Mouse (Mus musculus) lung, adult 2 months (tissue): ENCODE measurements around the gene Cd248. TPM values are rescaled to one million over a fixed set of nuclear protein-coding genes. Genes with fewer than 3 reads are reported as not detected.
A peak's percentile ranks its signal among the peaks of the same experiment; 100 is the strongest.

ENCODE experiments used
- DNase-seq: peaks from one replicate; pipeline ENCODE4 v3.0.0; 2022
- H3K4me1 ChIP-seq: fragments of 200-500 bp; 2 replicates; pipeline ENCODE4 v1.6.1; 2011; ENCODE audit warnings: low read length; ENCODE audit not compliant: control insufficient read depth, insufficient read depth
- H3K4me3 ChIP-seq: fragments of 200-500 bp; replicated peaks from 2 replicates; pipeline ENCODE3; 2011; ENCODE audit warnings: low read depth, mild to moderate bottlenecking, control low read depth, low read length; ENCODE audit errors: extremely low read depth
- CTCF ChIP-seq: fragments of 200-500 bp; IDR thresholded peaks from 2 replicates; pipeline ENCODE4 v1.5.1; 2011; ENCODE audit warnings: mild to moderate bottlenecking, low read length, control low read depth; ENCODE audit not compliant: insufficient read depth
- POLR2A ChIP-seq: fragments of 200-500 bp; IDR thresholded peaks from 2 replicates; pipeline ENCODE4 v1.6.1; 2011; ENCODE audit warnings: low read depth, mild to moderate bottlenecking, control low read depth, low read length, borderline replicate concordance; ENCODE audit errors: extremely low read depth
- WGBS: fragments of 180-500 bp; shearing (Covaris S2); methylation state at CpG from one replicate; pipeline ENCODE4 v1.1.7; 2018; 5-methylcytosine and 5-hydroxymethylcytosine counted together
- polyA plus RNA-seq: library from polyadenylated mRNA; depleted of rRNA; stranded (reverse); fragments of >200 nt; gene quantifications from 2 replicates; pipeline ENCODE4 v1.2.3, GENCODE M21; 2012; rRNA removed

The Cd248 gene
- polyA plus RNA-seq, 1 experiment = 22.6 TPM

GRCm38 (mm10) chr19:5118384-5118698, 50.5 kb downstream of the Cd248 start, which contains the start of gene Klc2:
TSS of gene Klc2 (minus strand) at chr19:5118560.
- WGBS = 2% methylated on average over 18 of the region's 18 CpGs
- no peak for DNase-seq
- TF ChIP-seq CTCF = no peak
- no peak for TF ChIP-seq POLR2A
- peaks cover 3% of the 10 kb centered on the region; the same call in 1 of the 2 replicates for H3K4me1 ChIP-seq
- peak within 1 kb of the TSS; percentile 79 for H3K4me3 ChIP-seq

Other genes with a start within 250 kb of the Cd248 start
- gene Ccs, start 228.7 kb upstream of the Cd248 start, polyA plus RNA-seq = 32.5 and 44.7 TPM in 2 replicates
- 0.33 and 0.46 TPM in 2 replicates for gene Ccdc87, start 228.7 kb upstream of the Cd248 start, polyA plus RNA-seq
- 48.7 and 76.1 TPM in 2 replicates for gene Ctsf, start 212.9 kb upstream of the Cd248 start, polyA plus RNA-seq
- 0.44 and 22.2 TPM in 2 replicates for gene Actn3, start 190.2 kb upstream of the Cd248 start, polyA plus RNA-seq
- 22.3 and 23.6 TPM in 2 replicates for gene Zdhhc24, start 189.4 kb upstream of the Cd248 start, polyA plus RNA-seq
- 7.5 and 9.0 TPM in 2 replicates for gene Bbs1, start 161.4 kb upstream of the Cd248 start, polyA plus RNA-seq
- gene Dpp3, start 139.8 kb upstream of the Cd248 start, polyA plus RNA-seq = 70.3 and 89.2 TPM in 2 replicates
- gene Peli3, start 125.0 kb upstream of the Cd248 start, polyA plus RNA-seq = 5.5 and 5.8 TPM in 2 replicates
- 19.5 and 20.5 TPM in 2 replicates for gene Mrpl11, start 105.9 kb upstream of the Cd248 start, polyA plus RNA-seq
- 0.54 and 0.93 TPM in 2 replicates for gene Npas4, start 77.8 kb upstream of the Cd248 start, polyA plus RNA-seq
- gene Slc29a2, start 44.2 kb upstream of the Cd248 start, polyA plus RNA-seq = 4.3 and 5.9 TPM in 2 replicates
- 38.0 and 38.7 TPM in 2 replicates for gene B4gat1, start 29.3 kb upstream of the Cd248 start, polyA plus RNA-seq
- gene AC124502.3, start 29.2 kb upstream of the Cd248 start, polyA plus RNA-seq = 0.58 and 0.78 TPM in 2 replicates
- 36.3 and 40.4 TPM in 2 replicates for gene Brms1, start 26.7 kb upstream of the Cd248 start, polyA plus RNA-seq
- 10.2 and 10.4 TPM in 2 replicates for gene Rin1, start 17.6 kb upstream of the Cd248 start, polyA plus RNA-seq
- gene Tmem151a, start 17.5 kb downstream of the Cd248 start, polyA plus RNA-seq = 10.7 and 11.8 TPM in 2 replicates
- 154 and 165 TPM in 2 replicates for gene Yif1a, start 20.5 kb downstream of the Cd248 start, polyA plus RNA-seq
- 1.2 and 1.3 TPM in 2 replicates for gene Cnih2, start 30.4 kb downstream of the Cd248 start, polyA plus RNA-seq
- gene Rab1b, start 39.0 kb downstream of the Cd248 start, polyA plus RNA-seq = 213 and 232 TPM in 2 replicates
- 35.5 and 47.3 TPM in 2 replicates for gene Klc2, start 50.5 kb downstream of the Cd248 start, polyA plus RNA-seq
- 37.2 and 40.6 TPM in 2 replicates for gene Pacs1, start 205.0 kb downstream of the Cd248 start, polyA plus RNA-seq
- gene Sf3b2, start 227.4 kb downstream of the Cd248 start, polyA plus RNA-seq = 121 and 132 TPM in 2 replicates
- gene Gal3st3, start 230.3 kb downstream of the Cd248 start, polyA plus RNA-seq = 1.9 and 2.3 TPM in 2 replicates